Mouse (Mus musculus): ENCODE measurements around the gene Trim43b. TPM values are rescaled to one million over a fixed set of nuclear protein-coding genes. Genes with fewer than 3 reads are reported as not detected.
"Not testable (repeated sequence)": the region's sequence is repeated elsewhere in the genome, so short reads cannot be mapped to it uniquely, and the experiment has no call there.

The Trim43b gene
- not detected in 2 replicates for polyA plus RNA-seq (2014; fragmentation: Nextera tagmentation; extraction: Ambion mirVana)

GRCm38 (mm10) chr9:89092735-89093134, at the start of gene Trim43b:
Gene Trim43b (minus strand): TSS chr9:89092835.
- H3K4me3 ChIP-seq (ENCODE audit: low read depth, low read length); H3K27ac ChIP-seq (replicated peaks; ENCODE audit: low read depth, low read length); ATAC-seq (replicated peaks; ENCODE audit: insufficient number of reproducible peaks, low FRiP score, low TSS enrichment, low read depth); DNase-seq (ENCODE audit: low spot score); H3K36me3 ChIP-seq (replicated peaks; ENCODE audit: control insufficient read depth, insufficient read depth, low read depth, low read length); H3K4me1 ChIP-seq (ENCODE audit: control insufficient read depth, insufficient read depth, low read length); H3K9ac ChIP-seq (replicated peaks; ENCODE audit: low read length); H3K9me3 ChIP-seq (replicated peaks; ENCODE audit: control insufficient read depth, low read length); H3K27me3 ChIP-seq (ENCODE audit: control insufficient read depth, insufficient read depth, low read length); H3K4me2 ChIP-seq (ENCODE audit: low read depth, low read length): not testable (repeated sequence)
- WGBS = 64% methylated on average over 1 of the region's 2 CpGs

- not testable (repeated sequence) for H3K9me3 ChIP-seq (replicated peaks; ENCODE audit: control insufficient read depth, low read length); H3K27ac ChIP-seq (replicated peaks; ENCODE audit: low read depth, low read length); H3K4me3 ChIP-seq (ENCODE audit: low read depth, low read length); H3K27me3 ChIP-seq (ENCODE audit: control insufficient read depth, insufficient read depth, low read length); DNase-seq (ENCODE audit: low spot score); ATAC-seq (replicated peaks; ENCODE audit: insufficient number of reproducible peaks, low FRiP score, low TSS enrichment, low read depth); H3K36me3 ChIP-seq (replicated peaks; ENCODE audit: control insufficient read depth, insufficient read depth, low read depth, low read length); H3K4me1 ChIP-seq (ENCODE audit: control insufficient read depth, insufficient read depth, low read length); H3K4me2 ChIP-seq (ENCODE audit: low read depth, low read length); H3K9ac ChIP-seq (replicated peaks; ENCODE audit: low read length)
- WGBS = 91% methylated on average over 7 of the region's 7 CpGs
These were observed 11.9 kb upstream of the Trim43b start for GRCm38 (mm10) chr9:89104576-89104975.

- not testable (repeated sequence) for H3K9ac ChIP-seq (replicated peaks; ENCODE audit: low read length); H3K9me3 ChIP-seq (replicated peaks; ENCODE audit: control insufficient read depth, low read length); H3K27me3 ChIP-seq (ENCODE audit: control insufficient read depth, insufficient read depth, low read length); ATAC-seq (replicated peaks; ENCODE audit: insufficient number of reproducible peaks, low FRiP score, low TSS enrichment, low read depth); H3K4me1 ChIP-seq (ENCODE audit: control insufficient read depth, insufficient read depth, low read length); DNase-seq (ENCODE audit: low spot score); H3K36me3 ChIP-seq (replicated peaks; ENCODE audit: control insufficient read depth, insufficient read depth, low read depth, low read length); H3K27ac ChIP-seq (replicated peaks; ENCODE audit: low read depth, low read length); H3K4me3 ChIP-seq (ENCODE audit: low read depth, low read length); H3K4me2 ChIP-seq (ENCODE audit: low read depth, low read length)
- 93% methylated on average over 13 of the region's 13 CpGs for WGBS
These were observed 5.9 kb downstream of the Trim43b start for GRCm38 (mm10) chr9:89086746-89087145.

GRCm38 (mm10) chr9:89079637-89080036, 13.0 kb downstream of the Trim43b start:
- DNase-seq (ENCODE audit: low spot score); ATAC-seq (replicated peaks; ENCODE audit: insufficient number of reproducible peaks, low FRiP score, low TSS enrichment, low read depth); H3K9me3 ChIP-seq (replicated peaks; ENCODE audit: control insufficient read depth, low read length); H3K27me3 ChIP-seq (ENCODE audit: control insufficient read depth, insufficient read depth, low read length); H3K4me3 ChIP-seq (ENCODE audit: low read depth, low read length); H3K36me3 ChIP-seq (replicated peaks; ENCODE audit: control insufficient read depth, insufficient read depth, low read depth, low read length); H3K4me1 ChIP-seq (ENCODE audit: control insufficient read depth, insufficient read depth, low read length); H3K27ac ChIP-seq (replicated peaks; ENCODE audit: low read depth, low read length); H3K9ac ChIP-seq (replicated peaks; ENCODE audit: low read length); H3K4me2 ChIP-seq (ENCODE audit: low read depth, low read length): not testable (repeated sequence)
- 81% methylated on average over 10 of the region's 10 CpGs for WGBS

GRCm38 (mm10) chr9:89076508-89076907, 16.1 kb downstream of the Trim43b start:
- 81% methylated on average over 1 of the region's 5 CpGs for WGBS
- H3K4me1 ChIP-seq (ENCODE audit: control insufficient read depth, insufficient read depth, low read length); H3K36me3 ChIP-seq (replicated peaks; ENCODE audit: control insufficient read depth, insufficient read depth, low read depth, low read length); H3K27me3 ChIP-seq (ENCODE audit: control insufficient read depth, insufficient read depth, low read length); DNase-seq (ENCODE audit: low spot score); H3K9ac ChIP-seq (replicated peaks; ENCODE audit: low read length); H3K9me3 ChIP-seq (replicated peaks; ENCODE audit: control insufficient read depth, low read length); H3K27ac ChIP-seq (replicated peaks; ENCODE audit: low read depth, low read length); H3K4me2 ChIP-seq (ENCODE audit: low read depth, low read length); ATAC-seq (replicated peaks; ENCODE audit: insufficient number of reproducible peaks, low FRiP score, low TSS enrichment, low read depth); H3K4me3 ChIP-seq (ENCODE audit: low read depth, low read length): not testable (repeated sequence)

GRCm38 (mm10) chr9:89067143-89067501, 25.5 kb downstream of the Trim43b start:
- not testable (repeated sequence) for H3K36me3 ChIP-seq (replicated peaks; ENCODE audit: control insufficient read depth, insufficient read depth, low read depth, low read length); H3K27ac ChIP-seq (replicated peaks; ENCODE audit: low read depth, low read length); H3K9me3 ChIP-seq (replicated peaks; ENCODE audit: control insufficient read depth, low read length); H3K4me1 ChIP-seq (ENCODE audit: control insufficient read depth, insufficient read depth, low read length); H3K9ac ChIP-seq (replicated peaks; ENCODE audit: low read length); H3K27me3 ChIP-seq (ENCODE audit: control insufficient read depth, insufficient read depth, low read length); DNase-seq (ENCODE audit: low spot score); H3K4me3 ChIP-seq (ENCODE audit: low read depth, low read length); H3K4me2 ChIP-seq (ENCODE audit: low read depth, low read length); ATAC-seq (replicated peaks; ENCODE audit: insufficient number of reproducible peaks, low FRiP score, low TSS enrichment, low read depth)
- 97% methylated on average over 2 of the region's 6 CpGs for WGBS

GRCm38 (mm10) chr9:89066378-89067142, 26.1 kb downstream of the Trim43b start:
- WGBS = 72% methylated on average over 28 of the region's 44 CpGs
- not testable (repeated sequence) for H3K27me3 ChIP-seq (ENCODE audit: control insufficient read depth, insufficient read depth, low read length); H3K9me3 ChIP-seq (replicated peaks; ENCODE audit: control insufficient read depth, low read length); H3K4me3 ChIP-seq (ENCODE audit: low read depth, low read length); H3K27ac ChIP-seq (replicated peaks; ENCODE audit: low read depth, low read length); H3K4me1 ChIP-seq (ENCODE audit: control insufficient read depth, insufficient read depth, low read length); H3K36me3 ChIP-seq (replicated peaks; ENCODE audit: control insufficient read depth, insufficient read depth, low read depth, low read length); H3K4me2 ChIP-seq (ENCODE audit: low read depth, low read length); H3K9ac ChIP-seq (replicated peaks; ENCODE audit: low read length)
- peak; percentile 97 for ATAC-seq (replicated peaks; ENCODE audit: insufficient number of reproducible peaks, low FRiP score, low TSS enrichment, low read depth)
- DNase-seq (ENCODE audit: low spot score) = peak; percentile 7
